Mouse (Mus musculus): ENCODE data around the gene Tbc1d22a.

GRCm38 (mm10) chr15:86180427-86180826 is 33.8 kb upstream of the Tbc1d22a start:
- no peak for TF ChIP-seq POLR2A (IDR thresholded peaks at IDR 0.05; ENCODE audit: control insufficient read depth, extremely low read depth, insufficient read depth, low read length, poor library complexity)
- TF ChIP-seq CTCF (IDR thresholded peaks at IDR 0.05; ENCODE audit: borderline replicate concordance, control insufficient read depth, extremely low read depth, insufficient read depth, low read length, poor library complexity): no peak

Measured in thymus, adult 2 months (tissue).